In the genomic region with DNA sequence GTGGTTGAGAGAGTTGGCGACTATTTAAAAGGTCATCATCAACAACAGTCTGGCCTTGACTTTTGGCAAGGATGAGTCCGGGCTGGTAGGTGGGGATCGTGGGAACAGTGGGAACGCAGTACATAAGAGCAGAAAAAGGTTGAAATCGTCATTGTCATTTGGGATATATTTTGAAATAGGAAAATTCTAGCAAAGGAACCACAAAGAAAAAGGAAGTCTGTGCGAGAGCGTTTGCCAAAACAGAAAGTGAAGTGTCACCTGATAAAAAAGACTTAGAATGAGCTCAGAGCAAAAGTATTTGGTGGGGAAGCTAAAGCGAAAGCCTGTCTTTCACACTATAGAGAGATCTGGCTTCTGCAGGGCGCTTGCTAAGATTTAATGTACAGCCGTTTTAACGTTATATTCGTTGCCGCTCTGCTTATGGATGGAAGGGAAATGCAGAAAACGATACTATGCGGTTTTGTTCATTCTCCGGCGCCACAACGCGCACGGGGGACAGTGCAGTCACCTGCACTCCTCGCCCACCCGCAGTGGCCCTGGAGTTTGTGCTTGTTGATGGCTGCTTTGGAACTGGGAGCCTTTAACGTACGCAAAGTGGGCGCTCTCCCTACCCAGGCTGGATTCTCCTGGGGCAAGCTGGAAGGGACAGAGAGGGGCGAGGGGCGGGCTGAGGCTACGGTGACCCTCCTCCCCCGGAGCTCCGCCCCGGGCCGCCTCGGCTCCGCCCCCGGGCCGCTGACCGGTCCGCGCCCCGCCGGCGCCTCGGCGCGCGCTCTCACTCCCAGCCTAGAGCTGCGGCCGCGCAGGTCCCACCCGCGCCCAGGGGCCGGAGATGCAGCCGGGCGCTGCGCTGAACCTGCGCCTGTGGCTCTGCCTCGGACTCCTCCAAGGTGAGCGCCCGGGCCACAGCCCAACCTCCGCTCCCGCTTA, we compare ENCODE assay signal across 8 mouse cellular contexts. TPM values are rescaled to one million over a fixed set of nuclear protein-coding genes. Genes with fewer than 3 reads are reported as not detected.
DNase-seq lines count a peak whose midpoint lies in the region; ATAC-seq lines count a peak whose summit lies in the region.
"Not testable (repeated sequence)": the region's sequence is repeated elsewhere in the genome, so short reads cannot be mapped to it uniquely, and the experiment has no call there.
"Had no signal": no experiment of that assay in that cellular context is flagged by ENCODE, and none has a peak within 500 bp of the region (broad histone marks: within the 10 kb centered on the region; RNA-seq: fewer than 3 reads in every experiment).

Flt4 (plus strand) TSS at position 326 of the 930 bp plus-strand sequence.

- 0 out of 2 replicates have a peak within 1 kb of the TSS, but pooled peaks have one; percentile 51 for H3K27ac ChIP-seq in forebrain, embryonic 10.5 days
- H3K27ac ChIP-seq in heart, embryonic 13.5 days (replicated peaks) = peak within 1 kb of the TSS; percentile 28; the same call in 1 of the 2 replicates
- H3K27ac ChIP-seq in intestine, embryonic 14.5 days (ENCODE audit: low read depth); limb, embryonic 12.5 days; neural tube, embryonic 14.5 days (ENCODE audit: low read depth, low read length): not testable (repeated sequence)

- WGBS in forebrain, embryonic 10.5 days = 7% methylated on average over 40 of the region's 61 CpGs
- 3% methylated on average over 47 of the region's 61 CpGs for WGBS in heart, embryonic 13.5 days
- whole genome bisulfite sequencing in intestine, embryonic 14.5 days = 4% methylated on average over 49 of the region's 61 CpGs
- WGBS in limb, embryonic 12.5 days = 6% methylated on average over 39 of the region's 61 CpGs
- 5% methylated on average over 50 of the region's 61 CpGs for WGBS in neural tube, embryonic 14.5 days

- H3K4me2 ChIP-seq in heart, embryonic 13.5 days = peak within 1 kb of the TSS; percentile 81
- H3K4me2 ChIP-seq in intestine, embryonic 14.5 days (ENCODE audit: low read length) = peak within 1 kb of the TSS; percentile 61
- H3K4me2 ChIP-seq in limb, embryonic 12.5 days = peak within 1 kb of the TSS; percentile 71
- H3K4me2 ChIP-seq in neural tube, embryonic 14.5 days (ENCODE audit: low read depth, low read length) = peak within 1 kb of the TSS; percentile 51

- H3K27me3 ChIP-seq in forebrain, embryonic 10.5 days (ENCODE audit: poor library complexity, severe bottlenecking) = peaks cover 76% of the 10 kb centered on the region
- H3K27me3 ChIP-seq in heart, embryonic 13.5 days (replicated peaks) = peaks cover 40% of the 10 kb centered on the region
- H3K27me3 ChIP-seq in intestine, embryonic 14.5 days (replicated peaks; ENCODE audit: control insufficient read depth, insufficient read depth, low read length) = peaks cover 41% of the 10 kb centered on the region
- peaks cover 67% of the 10 kb centered on the region for H3K27me3 ChIP-seq in limb, embryonic 12.5 days
- H3K27me3 ChIP-seq in neural tube, embryonic 14.5 days (ENCODE audit: control insufficient read depth, insufficient read depth, low read length) = not testable (repeated sequence)

- peak; percentile 70; the same call in 1 of the 2 replicates for ATAC-seq in heart, embryonic 13.5 days (ENCODE audit: extremely low read depth, insufficient number of reproducible peaks, low FRiP score, low TSS enrichment)
- ATAC-seq in intestine, embryonic 14.5 days (replicated peaks; ENCODE audit: low FRiP score, low TSS enrichment, low read depth) = peak; percentile 82
- ATAC-seq in limb, embryonic 12.5 days (ENCODE audit: insufficient number of reproducible peaks, insufficient read depth, low FRiP score, low TSS enrichment, low read depth) = peak; percentile 75
- peak; percentile 70 for ATAC-seq in neural tube, embryonic 14.5 days (ENCODE audit: low read depth)

- H3K36me3 ChIP-seq in forebrain, embryonic 10.5 days (replicated peaks); heart, embryonic 13.5 days; intestine, embryonic 14.5 days (ENCODE audit: control insufficient read depth, insufficient read depth, low read length); limb, embryonic 12.5 days; neural tube, embryonic 14.5 days (ENCODE audit: control insufficient read depth, insufficient read depth, low read length): not testable (repeated sequence)

- peak; percentile 60 for DNase-seq in adrenal gland, postnatal 25 days
- DNase-seq in forebrain, embryonic 10.5 days (ENCODE audit: extremely low spot score, low spot score) = not testable (repeated sequence)
- DNase-seq in intestine, embryonic 14.5 days (ENCODE audit: low spot score) = peak; percentile 58
- peak; percentile 33 for DNase-seq in lung, postnatal 36 days

- not testable (repeated sequence) for H3K9me3 ChIP-seq in forebrain, embryonic 10.5 days; heart, embryonic 13.5 days; intestine, embryonic 14.5 days (ENCODE audit: control insufficient read depth, low read length); limb, embryonic 12.5 days; neural tube, embryonic 14.5 days (ENCODE audit: control insufficient read depth, low read length)

- H3K4me1 ChIP-seq in forebrain, embryonic 10.5 days = peaks cover 13% of the 10 kb centered on the region
- peaks cover 25% of the 10 kb centered on the region for H3K4me1 ChIP-seq in heart, embryonic 13.5 days
- H3K4me1 ChIP-seq in intestine, embryonic 14.5 days (replicated peaks; ENCODE audit: control insufficient read depth, insufficient read depth, low read length); limb, embryonic 12.5 days (replicated peaks); neural tube, embryonic 14.5 days (ENCODE audit: control insufficient read depth, insufficient read depth, low read length): not testable (repeated sequence)

- H3K4me3 ChIP-seq in forebrain, embryonic 10.5 days = peak within 1 kb of the TSS; percentile 53
- H3K4me3 ChIP-seq in heart, embryonic 13.5 days = peak within 1 kb of the TSS; percentile 67
- H3K4me3 ChIP-seq in intestine, embryonic 14.5 days (ENCODE audit: low read depth, low read length) = peak within 1 kb of the TSS; percentile 40
- H3K4me3 ChIP-seq in limb, embryonic 12.5 days (replicated peaks) = peak within 1 kb of the TSS; percentile 50
- peak within 1 kb of the TSS; percentile 31 for H3K4me3 ChIP-seq in neural tube, embryonic 14.5 days (ENCODE audit: low read depth, low read length)

- peak within 1 kb of the TSS; percentile 80 for H3K9ac ChIP-seq in heart, embryonic 13.5 days
- H3K9ac ChIP-seq in intestine, embryonic 14.5 days (ENCODE audit: low read length); limb, embryonic 12.5 days (replicated peaks); neural tube, embryonic 14.5 days (replicated peaks; ENCODE audit: low read depth, low read length): not testable (repeated sequence)

RNA-seq across cellular contexts. Expression of gene Flt4, which starts in this region (rescaled TPM):
- 15.3 and 20.1 TPM in 2 replicates for total RNA-seq in adrenal gland, postnatal 25 days (2021)
- polyA plus RNA-seq in forebrain, embryonic 10.5 days (2016; fragmentation: Nextera tagmentation; extraction: Ambion mirVana) = 4.8 and 5.0 TPM in 2 replicates
- 7.4 and 8.3 TPM in 2 replicates for polyA plus RNA-seq in heart, embryonic 13.5 days (2015; fragmentation: Nextera tagmentation; extraction: Ambion mirVana)
- 6.0 and 6.1 TPM in 2 replicates for polyA plus RNA-seq in intestine, embryonic 14.5 days (2014; fragmentation: Nextera tagmentation; extraction: Ambion mirVana)
- polyA plus RNA-seq in limb, embryonic 12.5 days (2016; fragmentation: Nextera tagmentation; extraction: Ambion mirVana) = 3.3 and 4.4 TPM in 2 replicates
- polyA plus RNA-seq in neural tube, embryonic 14.5 days (2014; fragmentation: Nextera tagmentation; extraction: Ambion mirVana) = 1.5 and 2.3 TPM in 2 replicates
- polyA plus RNA-seq: activated CD4-positive, CD25-positive, alpha-beta regulatory T cell, adult 4 months had no signal
